Comparison of ENCODE assay signal across 18 mouse cellular contexts in the genomic region with DNA sequence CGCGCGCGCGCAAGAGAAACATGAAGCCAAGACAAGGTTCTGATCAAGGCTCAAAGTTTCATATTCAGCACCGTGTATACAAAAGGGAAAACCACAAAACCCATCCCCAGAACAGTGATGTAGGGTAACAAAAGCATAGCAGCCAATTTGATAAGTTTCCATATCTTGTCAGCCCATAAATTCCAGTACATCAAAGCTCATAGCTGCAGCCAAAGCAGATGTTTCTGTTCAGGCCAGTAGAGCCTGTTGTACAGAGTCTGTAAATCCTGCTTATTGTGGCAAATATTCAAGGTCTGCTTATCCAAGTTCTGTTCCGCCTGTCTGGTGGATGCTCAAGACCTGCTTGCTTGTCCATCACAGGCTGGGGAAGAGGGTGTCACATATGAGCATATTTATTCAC.
"Had no signal": no experiment of that assay in that cellular context is flagged by ENCODE, and none has a peak within 500 bp of the region (broad histone marks: within the 10 kb centered on the region; RNA-seq: fewer than 3 reads in every experiment).

No protein-coding gene starts in this region.

- H3K4me2 ChIP-seq: kidney, embryonic 15.5 days; limb, embryonic 12.5 days; midbrain, embryonic 15.5 days had no signal

- H3K27ac ChIP-seq: kidney, embryonic 15.5 days; limb, embryonic 12.5 days; liver, embryonic 14.5 days; midbrain, embryonic 10.5 days; midbrain, embryonic 15.5 days had no signal

- H3K36me3 ChIP-seq: kidney, embryonic 15.5 days; limb, embryonic 12.5 days; midbrain, embryonic 10.5 days; midbrain, embryonic 15.5 days had no signal

- H3K4me3 ChIP-seq: kidney, embryonic 15.5 days; limb, embryonic 12.5 days; midbrain, embryonic 10.5 days; midbrain, embryonic 15.5 days had no signal

- H3K9me3 ChIP-seq: kidney, embryonic 15.5 days; limb, embryonic 12.5 days; midbrain, embryonic 10.5 days; midbrain, embryonic 15.5 days had no signal

- H3K27me3 ChIP-seq: kidney, embryonic 15.5 days; limb, embryonic 12.5 days; midbrain, embryonic 15.5 days had no signal

- H3K9ac ChIP-seq: kidney, embryonic 15.5 days; limb, embryonic 12.5 days; liver, embryonic 14.5 days; midbrain, embryonic 15.5 days had no signal

- DNase-seq: kidney, adult 2 months; kidney, postnatal 36 days; layer of hippocampus, adult 9-11 months; layer of hippocampus, postnatal 36 days; lung, adult 18-20 months; lung, postnatal 4 days; retina, postnatal 1 day; right cerebral cortex, postnatal 4 days; spleen, adult 18-20 months; thymus, adult 18-20 months; thymus, postnatal 25 days had no signal

- ATAC-seq: intestine, embryonic 16.5 days; lung, postnatal 0 days; midbrain, embryonic 15.5 days had no signal
